Mouse (Mus musculus) stomach, embryonic 15.5 days (tissue): Measurements from ENCODE around the gene Dlst. TPM values are rescaled to one million over a fixed set of nuclear protein-coding genes. Genes with fewer than 3 reads are reported as not detected.
A peak's percentile ranks its signal among the peaks of the same experiment; 100 is the strongest.

ENCODE experiments used
- ATAC-seq: fragments of 200-750 bp; cut with Nextera tagmentation; 2 replicates; pipeline ENCODE4 v1.8.0; 2017; ENCODE audit warnings: low read depth, moderate number of reproducible peaks, moderate TSS enrichment; ENCODE audit not compliant: insufficient read depth, low FRiP score
- H3K27ac ChIP-seq: fragments of 300-500 bp; sonication (generic); 2 replicates; pipeline ENCODE4 v1.5.1; 2015; ENCODE audit warnings: mild to moderate bottlenecking, inconsistent platforms
- H3K27me3 ChIP-seq: fragments of 300-500 bp; sonication (generic); replicated peaks from 2 replicates; pipeline ENCODE4 v1.6.1; 2015; ENCODE audit warnings: inconsistent platforms
- H3K36me3 ChIP-seq: fragments of 300-500 bp; sonication (generic); 2 replicates; pipeline ENCODE4 v1.6.1; 2015; ENCODE audit warnings: inconsistent platforms
- H3K4me1 ChIP-seq: fragments of 300-500 bp; sonication (generic); 2 replicates; pipeline ENCODE4 v1.6.1; 2015; ENCODE audit warnings: inconsistent platforms
- H3K4me2 ChIP-seq: fragments of 300-500 bp; sonication (generic); 2 replicates; pipeline ENCODE4 v1.6.1; 2015; ENCODE audit warnings: mild to moderate bottlenecking, inconsistent platforms
- H3K4me3 ChIP-seq: fragments of 300-500 bp; sonication (generic); replicated peaks from 2 replicates; pipeline ENCODE4 v1.5.1; 2015; ENCODE audit warnings: inconsistent platforms
- H3K9ac ChIP-seq: fragments of 300-500 bp; sonication (generic); 2 replicates; pipeline ENCODE4 v1.6.1; 2015; ENCODE audit warnings: inconsistent platforms
- H3K9me3 ChIP-seq: fragments of 300-500 bp; sonication (generic); 2 replicates; pipeline ENCODE4 v1.6.1; 2016; ENCODE audit warnings: inconsistent platforms
- WGBS: fragments of 180-500 bp; shearing (Covaris S2); methylation state at CpG from one replicate; pipeline ENCODE4 v1.1.7; 2015; 5-methylcytosine and 5-hydroxymethylcytosine counted together
- polyA plus RNA-seq: library from polyadenylated mRNA; unstranded; fragments of >200 nt; fragmentation: Nextera tagmentation; extraction: Ambion mirVana; gene quantifications from 2 replicates; pipeline ENCODE4 v1.2.1, GENCODE M21; 2015

Gene Dlst
- polyA plus RNA-seq, result 102 and 106 TPM in 2 replicates

- WGBS, result under 1% methylated on average over 82 of the region's 83 CpGs
- ATAC-seq, result peak; percentile 95
- peak within 1 kb of the TSS; percentile 79 for H3K9ac ChIP-seq
- H3K4me2 ChIP-seq, result peak within 1 kb of the TSS; percentile 80
- H3K4me3 ChIP-seq, result peak within 1 kb of the TSS; percentile 92
- H3K27me3 ChIP-seq, result no peaks in the 10 kb centered on the region
- no peaks in the 10 kb centered on the region for H3K36me3 ChIP-seq
- H3K4me1 ChIP-seq, result peaks cover 22% of the 10 kb centered on the region; the same call in 1 of the 2 replicates
- peak within 1 kb of the TSS; percentile 83 for H3K27ac ChIP-seq
- H3K9me3 ChIP-seq, result no peaks in the 10 kb centered on the region
These were observed at the start of gene Dlst, which contains the start of gene Prox2 for GRCm38 (mm10) chr12:85110698-85111592. Gene Dlst (plus strand): TSS chr12:85110833. Gene Prox2 (minus strand): TSS chr12:85110759.

GRCm38 (mm10) chr12:85071043-85071442, 39.6 kb upstream of the Dlst start:
- Histone ChIP-seq H3K4me1 (no peaks in the 10 kb centered on the region), H3K9ac (no peak overlapping the region), H3K27ac (no peak overlapping the region), H3K9me3 (no peaks in the 10 kb centered on the region), H3K4me3 (no peak overlapping the region), H3K27me3 (no peaks in the 10 kb centered on the region), H3K36me3 (peaks cover 21% of the 10 kb centered on the region; the same call in 1 of the 2 replicates), H3K4me2 (no peak overlapping the region)
- ATAC-seq, result no peak

GRCm38 (mm10) chr12:85077100-85077499, 33.5 kb upstream of the Dlst start:
- no peak overlapping the region for H3K4me2 ChIP-seq
- H3K4me1 ChIP-seq, result no peaks in the 10 kb centered on the region
- no peaks in the 10 kb centered on the region for H3K27me3 ChIP-seq
- H3K9me3 ChIP-seq, result no peaks in the 10 kb centered on the region
- no peak overlapping the region for H3K27ac ChIP-seq
- 84% methylated on average over 3 of the region's 3 CpGs for WGBS
- ATAC-seq, result no peak
- H3K9ac ChIP-seq, result no peak overlapping the region
- 0 out of 2 replicates have a peak, but pooled peaks cover 9% of the 10 kb centered on the region for H3K36me3 ChIP-seq
- H3K4me3 ChIP-seq, result no peak overlapping the region

GRCm38 (mm10) chr12:85084257-85084656, 26.4 kb upstream of the Dlst start:
- H3K36me3 ChIP-seq, result peaks cover 12% of the 10 kb centered on the region; the same call in 1 of the 2 replicates
- H3K4me2 ChIP-seq, result no peak overlapping the region
- no peak overlapping the region for H3K9ac ChIP-seq
- WGBS, result 78% methylated on average over 2 of the region's 2 CpGs
- H3K27ac ChIP-seq, result no peak overlapping the region
- no peak for ATAC-seq
- H3K4me3 ChIP-seq, result no peak overlapping the region
- no peaks in the 10 kb centered on the region for H3K27me3 ChIP-seq
- H3K9me3 ChIP-seq, result no peaks in the 10 kb centered on the region
- H3K4me1 ChIP-seq, result no peaks in the 10 kb centered on the region

GRCm38 (mm10) chr12:85084941-85085340, 25.7 kb upstream of the Dlst start:
- no peak overlapping the region for H3K27ac ChIP-seq
- H3K9me3 ChIP-seq, result no peaks in the 10 kb centered on the region
- 88% methylated on average over 4 of the region's 4 CpGs for WGBS
- ATAC-seq, result no peak
- no peaks in the 10 kb centered on the region for H3K4me1 ChIP-seq
- no peak overlapping the region for H3K9ac ChIP-seq
- H3K27me3 ChIP-seq, result no peaks in the 10 kb centered on the region
- no peak overlapping the region for H3K4me3 ChIP-seq
- no peak overlapping the region for H3K4me2 ChIP-seq
- peaks cover 12% of the 10 kb centered on the region; the same call in 1 of the 2 replicates for H3K36me3 ChIP-seq

- no peak for ATAC-seq
- Histone ChIP-seq H3K9me3 (no peaks in the 10 kb centered on the region), H3K27me3 (no peaks in the 10 kb centered on the region), H3K27ac (no peak overlapping the region), H3K4me1 (no peaks in the 10 kb centered on the region), H3K36me3 (peaks cover 12% of the 10 kb centered on the region; the same call in 1 of the 2 replicates), H3K4me2 (no peak overlapping the region), H3K4me3 (no peak overlapping the region), H3K9ac (no peak overlapping the region)
- WGBS, result 92% methylated on average over 12 of the region's 12 CpGs
These were observed 22.8 kb upstream of the Dlst start for GRCm38 (mm10) chr12:85087845-85088244.

- ATAC-seq, result no peak
- Histone ChIP-seq H3K9ac (no peak overlapping the region), H3K4me1 (0 out of 2 replicates have a peak, but pooled peaks cover 3% of the 10 kb centered on the region), H3K9me3 (no peaks in the 10 kb centered on the region), H3K36me3 (peaks cover 12% of the 10 kb centered on the region; the same call in 1 of the 2 replicates), H3K27me3 (no peaks in the 10 kb centered on the region), H3K4me2 (no peak overlapping the region), H3K27ac (no peak overlapping the region), H3K4me3 (no peak overlapping the region)
- 78% methylated on average over 3 of the region's 3 CpGs for WGBS
These were observed 19.4 kb upstream of the Dlst start for GRCm38 (mm10) chr12:85091190-85091589.

- Histone ChIP-seq H3K27me3 (no peaks in the 10 kb centered on the region), H3K4me2 (no peak overlapping the region), H3K27ac (no peak overlapping the region), H3K36me3 (peaks cover 12% of the 10 kb centered on the region; the same call in 1 of the 2 replicates), H3K9ac (no peak overlapping the region), H3K4me3 (no peak overlapping the region), H3K9me3 (no peaks in the 10 kb centered on the region), H3K4me1 (0 out of 2 replicates have a peak, but pooled peaks cover 3% of the 10 kb centered on the region)
- 2% methylated on average over 3 of the region's 3 CpGs for WGBS
- no peak for ATAC-seq
These were observed 18.4 kb upstream of the Dlst start for GRCm38 (mm10) chr12:85092214-85092613.

- Histone ChIP-seq H3K9me3 (no peaks in the 10 kb centered on the region), H3K4me3 (no peak overlapping the region), H3K27ac (peak overlapping the region; percentile 46; the same call in 1 of the 2 replicates), H3K4me2 (peak overlapping the region; percentile 15; the same call in 1 of the 2 replicates), H3K27me3 (no peaks in the 10 kb centered on the region), H3K4me1 (0 out of 2 replicates have a peak, but pooled peaks cover 3% of the 10 kb centered on the region), H3K36me3 (no peaks in the 10 kb centered on the region), H3K9ac (no peak overlapping the region)
- peak; percentile 57; the same call in 1 of the 2 replicates for ATAC-seq
- 26% methylated on average over 14 of the region's 14 CpGs for WGBS
These were observed 16.6 kb upstream of the Dlst start for GRCm38 (mm10) chr12:85094010-85094409.

GRCm38 (mm10) chr12:85094706-85095105, 15.9 kb upstream of the Dlst start:
- no peaks in the 10 kb centered on the region for H3K9me3 ChIP-seq
- no peak overlapping the region for H3K4me3 ChIP-seq
- WGBS, result 77% methylated on average over 10 of the region's 10 CpGs
- 0 out of 2 replicates have a peak, but pooled peaks cover 3% of the 10 kb centered on the region for H3K4me1 ChIP-seq
- no peak overlapping the region for H3K4me2 ChIP-seq
- H3K27ac ChIP-seq, result peak overlapping the region; percentile 46; the same call in 1 of the 2 replicates
- H3K9ac ChIP-seq, result no peak overlapping the region
- H3K27me3 ChIP-seq, result no peaks in the 10 kb centered on the region
- ATAC-seq, result no peak
- H3K36me3 ChIP-seq, result no peaks in the 10 kb centered on the region

- WGBS, result 82% methylated on average over 11 of the region's 11 CpGs
- no peak for ATAC-seq
These were observed 15.5 kb upstream of the Dlst start for GRCm38 (mm10) chr12:85095146-85095545.

GRCm38 (mm10) chr12:85095859-85096258, 14.8 kb upstream of the Dlst start:
- H3K4me1 ChIP-seq, result 0 out of 2 replicates have a peak, but pooled peaks cover 3% of the 10 kb centered on the region
- WGBS, result 83% methylated on average over 7 of the region's 7 CpGs
- no peak overlapping the region for H3K4me3 ChIP-seq
- H3K4me2 ChIP-seq, result no peak overlapping the region
- no peaks in the 10 kb centered on the region for H3K36me3 ChIP-seq
- H3K27ac ChIP-seq, result no peak overlapping the region
- H3K27me3 ChIP-seq, result no peaks in the 10 kb centered on the region
- ATAC-seq, result no peak
- H3K9ac ChIP-seq, result no peak overlapping the region
- no peaks in the 10 kb centered on the region for H3K9me3 ChIP-seq

More at GRCm38 (mm10) chr12:85095146-85095545, 15.5 kb upstream of the Dlst start:
- H3K9me3 ChIP-seq, result no peaks in the 10 kb centered on the region
- H3K27me3 ChIP-seq, result no peaks in the 10 kb centered on the region
- H3K4me2 ChIP-seq, result no peak overlapping the region
- H3K9ac ChIP-seq, result no peak overlapping the region
- H3K36me3 ChIP-seq, result no peaks in the 10 kb centered on the region
- 0 out of 2 replicates have a peak, but pooled peaks cover 3% of the 10 kb centered on the region for H3K4me1 ChIP-seq
- H3K4me3 ChIP-seq, result no peak overlapping the region
- H3K27ac ChIP-seq, result no peak overlapping the region
